Mouse (Mus musculus) spleen, adult 2 months (tissue): ENCODE measurements around the gene Slc1a5.

Source experiments
- CTCF ChIP-seq: fragments of 200-500 bp; IDR thresholded peaks from 2 replicates; pipeline ENCODE4 v1.5.1; 2011; ENCODE audit warnings: mild to moderate bottlenecking, inconsistent platforms; ENCODE audit not compliant: insufficient read depth, insufficient read length, insufficient replicate concordance; ENCODE audit errors: extremely low read depth
- POLR2A ChIP-seq: fragments of 200-500 bp; IDR thresholded peaks from 2 replicates; pipeline ENCODE4 v1.6.1; 2011; ENCODE audit warnings: low read depth, low read length, inconsistent platforms

DNA sequence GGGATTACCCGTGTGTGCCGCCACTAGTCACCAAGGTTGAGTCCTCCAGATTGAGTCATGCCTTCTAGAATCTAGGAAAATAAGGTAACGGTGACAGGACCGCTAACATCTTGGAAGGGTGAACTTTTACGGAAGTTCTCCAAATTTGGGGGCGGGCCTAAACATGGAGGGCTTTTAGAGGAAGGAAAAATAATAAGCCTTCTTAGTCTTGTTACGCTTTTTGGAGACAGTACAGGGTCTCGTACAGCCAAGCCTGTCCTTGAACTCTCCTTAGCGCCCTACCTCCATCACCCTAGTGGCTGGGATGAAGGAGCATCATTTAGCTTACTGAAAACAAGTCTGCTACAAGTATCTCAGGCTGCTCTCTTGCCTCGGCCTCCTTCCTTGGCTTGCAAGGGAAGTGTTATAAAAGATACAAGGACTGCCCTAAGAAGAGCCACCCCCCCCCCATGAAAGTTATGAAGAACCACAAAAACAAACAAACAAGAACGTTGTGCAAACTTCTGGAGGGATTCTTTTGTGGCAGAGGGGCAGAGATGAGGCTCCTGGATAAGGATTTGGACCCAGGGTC, 1.5 kb downstream of the Slc1a5 start:
- TF ChIP-seq CTCF: no peak
- TF ChIP-seq POLR2A: no peak
